In the genomic region with DNA sequence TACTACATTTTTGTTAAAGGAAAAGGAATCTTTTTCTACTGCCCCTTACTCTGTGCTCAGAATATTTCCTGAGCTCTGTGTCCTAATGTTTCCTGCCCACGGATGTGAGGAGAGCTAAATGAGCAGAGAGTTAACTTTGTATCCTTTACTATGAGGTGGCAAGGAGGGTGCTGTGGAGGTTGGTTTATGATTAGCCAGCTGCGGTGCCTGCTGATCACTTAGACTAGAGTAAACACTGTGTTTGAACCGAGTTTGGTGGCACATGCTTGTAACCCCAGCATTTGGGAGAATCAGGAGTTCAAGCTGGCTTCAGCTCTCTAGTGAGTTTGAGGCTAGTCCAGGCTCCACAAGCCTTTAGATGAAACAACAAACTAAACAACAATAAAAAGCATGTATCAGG, we compare ENCODE assay signal across 23 mouse cellular contexts. TPM values are rescaled to one million over a fixed set of nuclear protein-coding genes. Genes with fewer than 3 reads are reported as not detected.
DNase-seq lines count a peak whose midpoint lies in the region; ATAC-seq and TF ChIP-seq lines count a peak whose summit lies in the region.
"Had no signal": no experiment of that assay in that cellular context is flagged by ENCODE, and none has a peak within 500 bp of the region (broad histone marks: within the 10 kb centered on the region; RNA-seq: fewer than 3 reads in every experiment).

No protein-coding gene starts in this region.

- ATAC-seq in kidney, embryonic 14.5 days (ENCODE audit: low FRiP score, low TSS enrichment): no peak
- ATAC-seq in liver, embryonic 13.5 days (ENCODE audit: low read depth): peak; percentile 68
- ATAC-seq: forebrain, embryonic 16.5 days; midbrain, embryonic 16.5 days had no signal

- no peak for TF ChIP-seq CTCF in left cerebral cortex, adult 2 months (IDR thresholded peaks at IDR 0.05)

- no peaks in the 10 kb centered on the region for H3K36me3 ChIP-seq in kidney, embryonic 14.5 days (ENCODE audit: control insufficient read depth, insufficient read depth, low read length)
- H3K36me3 ChIP-seq in liver, embryonic 13.5 days: no peaks in the 10 kb centered on the region
- peaks cover 19% of the 10 kb centered on the region for H3K36me3 ChIP-seq in midbrain, embryonic 10.5 days

- no peaks in the 10 kb centered on the region for H3K27me3 ChIP-seq in kidney, embryonic 14.5 days (ENCODE audit: control insufficient read depth, insufficient read depth, low read length)
- H3K27me3 ChIP-seq in liver, embryonic 13.5 days: no peaks in the 10 kb centered on the region
- H3K27me3 ChIP-seq in midbrain, embryonic 10.5 days (ENCODE audit: low read depth, poor library complexity, severe bottlenecking): no peaks in the 10 kb centered on the region
- H3K27me3 ChIP-seq: CH12.LX; embryonic facial prominence, embryonic 13.5 days; heart, embryonic 15.5 days; limb, embryonic 12.5 days; megakaryocyte, embryonic 14.5 days had no signal

- H3K4me3 ChIP-seq in kidney, embryonic 14.5 days (ENCODE audit: low read length): no peak overlapping the region
- no peak overlapping the region for H3K4me3 ChIP-seq in liver, embryonic 13.5 days (replicated peaks)
- H3K4me3 ChIP-seq in left cerebral cortex, adult 2 months: no peak overlapping the region
- H3K4me3 ChIP-seq in midbrain, embryonic 10.5 days: no peak overlapping the region
- H3K4me3 ChIP-seq: embryonic facial prominence, embryonic 13.5 days; heart, embryonic 15.5 days; hindbrain, embryonic 10.5 days; limb, embryonic 12.5 days; megakaryocyte, embryonic 14.5 days had no signal

- H3K4me2 ChIP-seq in kidney, embryonic 14.5 days (replicated peaks; ENCODE audit: low read depth, low read length): no peak overlapping the region
- H3K4me2 ChIP-seq in liver, embryonic 13.5 days: no peak overlapping the region
- H3K4me2 ChIP-seq: embryonic facial prominence, embryonic 13.5 days; heart, embryonic 15.5 days; limb, embryonic 12.5 days had no signal

- intact Hi-C loops in left cerebral cortex, adult 2 months (cut with DNase I): no loop called here

- peak; percentile 65 for DNase-seq in kidney, adult 11 months
- peak; percentile 63 for DNase-seq in kidney, postnatal 14 days
- DNase-seq in liver, embryonic 13.5 days: no peak
- no peak for DNase-seq in left cerebral cortex, adult 2 months (ENCODE audit: extremely low spot score in 1 of 2, low spot score in 2 of 2)
- DNase-seq in natural killer cell, adult 2 months (ENCODE audit: low spot score in 2 of 2): no peak
- no peak for DNase-seq in midbrain, embryonic 10.5 days (ENCODE audit: low spot score)
- no peak for DNase-seq in cerebellum, adult 11 months
- DNase-seq: adrenal gland, postnatal 14 days; cerebellum, adult 8-10 months; spleen, adult 18-20 months; thymus, postnatal 14 days had no signal

- 63% methylated on average over 3 of the region's 3 CpGs for WGBS in kidney, embryonic 14.5 days
- 60% methylated on average over 3 of the region's 3 CpGs for WGBS in liver, embryonic 13.5 days (ENCODE audit: insufficient replicate concordance)
- WGBS in midbrain, embryonic 10.5 days: 83% methylated on average over 3 of the region's 3 CpGs

- no peaks in the 10 kb centered on the region for H3K4me1 ChIP-seq in kidney, embryonic 14.5 days (ENCODE audit: control insufficient read depth, insufficient read depth, low read length)
- peaks cover 9% of the 10 kb centered on the region for H3K4me1 ChIP-seq in liver, embryonic 13.5 days (replicated peaks)
- no peaks in the 10 kb centered on the region for H3K4me1 ChIP-seq in midbrain, embryonic 10.5 days
- H3K4me1 ChIP-seq: embryonic facial prominence, embryonic 13.5 days; hindbrain, embryonic 10.5 days; limb, embryonic 12.5 days had no signal

- H3K9ac ChIP-seq in kidney, embryonic 14.5 days (ENCODE audit: low read depth, low read length): no peak overlapping the region
- H3K9ac ChIP-seq in liver, embryonic 13.5 days: no peak overlapping the region
- H3K9ac ChIP-seq: embryonic facial prominence, embryonic 13.5 days; heart, embryonic 15.5 days; limb, embryonic 12.5 days had no signal

- no peaks in the 10 kb centered on the region for H3K9me3 ChIP-seq in kidney, embryonic 14.5 days (ENCODE audit: control insufficient read depth, low read length)
- no peaks in the 10 kb centered on the region for H3K9me3 ChIP-seq in liver, embryonic 13.5 days (replicated peaks)
- no peaks in the 10 kb centered on the region for H3K9me3 ChIP-seq in midbrain, embryonic 10.5 days (replicated peaks)
- H3K9me3 ChIP-seq: embryonic facial prominence, embryonic 13.5 days; heart, embryonic 15.5 days; hindbrain, embryonic 10.5 days; limb, embryonic 12.5 days; megakaryocyte, embryonic 14.5 days had no signal

- H3K27ac ChIP-seq in kidney, embryonic 14.5 days (ENCODE audit: low read depth, low read length): no peak overlapping the region
- peak overlapping the region; percentile 64 for H3K27ac ChIP-seq in liver, embryonic 13.5 days
- H3K27ac ChIP-seq in left cerebral cortex, adult 2 months: no peak overlapping the region
- H3K27ac ChIP-seq in midbrain, embryonic 10.5 days (replicated peaks): no peak overlapping the region
- H3K27ac ChIP-seq: embryonic facial prominence, embryonic 13.5 days; heart, embryonic 15.5 days; hindbrain, embryonic 10.5 days; limb, embryonic 12.5 days had no signal

RNA-seq across cellular contexts. Expression of gene Rnf115, which starts 49.7 kb away (rescaled TPM):
- polyA plus RNA-seq in kidney, embryonic 14.5 days (2014; fragmentation: Nextera tagmentation; extraction: Ambion mirVana): 49.6 and 72.1 TPM in 2 replicates
- 29.7 and 36.5 TPM in 2 replicates for polyA plus RNA-seq in liver, embryonic 13.5 days (2015; fragmentation: Nextera tagmentation; extraction: Ambion mirVana)
- total RNA-seq in left cerebral cortex, adult 2 months (2021): 10 to 100 TPM; 58.3 to 61.9 TPM
- polyA plus RNA-seq in midbrain, embryonic 10.5 days (2016; fragmentation: Nextera tagmentation; extraction: Ambion mirVana): 73.0 and 73.5 TPM in 2 replicates

RNA-seq across cellular contexts. Expression of gene Polr3c, which starts 49.7 kb away (rescaled TPM):
- polyA plus RNA-seq in kidney, embryonic 14.5 days (2014; fragmentation: Nextera tagmentation; extraction: Ambion mirVana): 30.3 and 38.5 TPM in 2 replicates
- 25.5 and 27.6 TPM in 2 replicates for polyA plus RNA-seq in liver, embryonic 13.5 days (2015; fragmentation: Nextera tagmentation; extraction: Ambion mirVana)
- total RNA-seq in left cerebral cortex, adult 2 months (2021): 10 to 100 TPM; 22.7 to 25.3 TPM
- 44.3 and 47.0 TPM in 2 replicates for polyA plus RNA-seq in midbrain, embryonic 10.5 days (2016; fragmentation: Nextera tagmentation; extraction: Ambion mirVana)

RNA-seq across cellular contexts. Expression of gene Pdzk1, which starts 52.0 kb away (rescaled TPM):
- 36.0 and 63.3 TPM in 2 replicates for polyA plus RNA-seq in kidney, embryonic 14.5 days (2014; fragmentation: Nextera tagmentation; extraction: Ambion mirVana)
- polyA plus RNA-seq in liver, embryonic 13.5 days (2015; fragmentation: Nextera tagmentation; extraction: Ambion mirVana): 8.2 and 9.4 TPM in 2 replicates
- total RNA-seq in left cerebral cortex, adult 2 months (2021): under 1 TPM in 1 of 2 experiments, not detected in 1; 0.14 TPM
- polyA plus RNA-seq in midbrain, embryonic 10.5 days (2016; fragmentation: Nextera tagmentation; extraction: Ambion mirVana): 0.57 and 1.0 TPM in 2 replicates
- polyA plus RNA-seq: embryonic facial prominence, embryonic 13.5 days; heart, embryonic 15.5 days; limb, embryonic 12.5 days; lung, embryonic 16.5 days; neural tube, embryonic 11.5 days; stomach, embryonic 14.5 days had no signal

RNA-seq across cellular contexts. Expression of gene Cd160, which starts 52.0 kb away (rescaled TPM):
- 0.08 and 0.17 TPM in 2 replicates for polyA plus RNA-seq in kidney, embryonic 14.5 days (2014; fragmentation: Nextera tagmentation; extraction: Ambion mirVana)
- 0.14 and 0.16 TPM in 2 replicates for polyA plus RNA-seq in liver, embryonic 13.5 days (2015; fragmentation: Nextera tagmentation; extraction: Ambion mirVana)
- not detected for total RNA-seq in left cerebral cortex, adult 2 months (2021)
- 0.10 and 0.22 TPM in 2 replicates for polyA plus RNA-seq in midbrain, embryonic 10.5 days (2016; fragmentation: Nextera tagmentation; extraction: Ambion mirVana)
- total RNA-seq: adrenal gland, postnatal 14 days; CH12.LX had no signal

Comparison
In these comparisons a context has a peak if more than half of its experiments do, and no peak if none do; other contexts are left out.
1. DNase-seq: peak in kidney, adult 11 months (single experiment) and kidney, postnatal 14 days (single experiment); none in liver, embryonic 13.5 days (single experiment), left cerebral cortex, adult 2 months (0 of 2), natural killer cell, adult 2 months (0 of 2), midbrain, embryonic 10.5 days (single experiment) and cerebellum, adult 11 months (single experiment).